ENCODE assay signal across 26 mouse cellular contexts in the genomic region with DNA sequence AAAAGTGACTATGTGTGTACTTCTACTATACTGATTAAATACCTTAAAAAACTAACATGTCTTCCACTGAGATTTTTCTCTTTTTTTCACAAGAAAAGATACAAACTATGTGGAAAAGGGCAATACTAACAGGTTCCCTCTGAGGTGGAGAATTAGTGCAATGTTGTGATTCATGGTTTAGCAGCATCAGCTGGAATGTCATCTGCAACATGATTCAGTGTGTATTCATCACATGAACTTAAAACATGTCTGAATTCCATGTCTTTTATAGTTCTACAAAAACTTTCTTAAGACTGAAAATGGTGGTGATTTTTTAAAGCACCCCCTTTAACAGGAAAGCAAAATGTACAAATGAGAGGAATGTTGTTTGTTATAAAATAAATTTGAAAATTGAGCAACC.
"Had no signal": no experiment of that assay in that cellular context is flagged by ENCODE, and none has a peak within 500 bp of the region (broad histone marks: within the 10 kb centered on the region; RNA-seq: fewer than 3 reads in every experiment).

No protein-coding gene starts in this region.

- H3K36me3 ChIP-seq: heart, embryonic 13.5 days; heart, embryonic 15.5 days; hindbrain, embryonic 13.5 days; hindbrain, embryonic 15.5 days; kidney, embryonic 15.5 days; limb, embryonic 10.5 days; limb, embryonic 12.5 days; liver, embryonic 13.5 days had no signal

- H3K27ac ChIP-seq: heart, adult 2 months; heart, embryonic 13.5 days; heart, embryonic 15.5 days; hindbrain, embryonic 13.5 days; hindbrain, embryonic 15.5 days; hindbrain, postnatal 0 days; kidney, embryonic 15.5 days; kidney, postnatal 0 days; left cerebral cortex, adult 2 months; limb, embryonic 12.5 days; liver, embryonic 13.5 days had no signal

- H3K9me3 ChIP-seq: heart, embryonic 13.5 days; heart, embryonic 15.5 days; hindbrain, embryonic 13.5 days; hindbrain, embryonic 15.5 days; kidney, embryonic 15.5 days; limb, embryonic 10.5 days; limb, embryonic 12.5 days; liver, embryonic 13.5 days had no signal

- H3K27me3 ChIP-seq: heart, embryonic 13.5 days; heart, embryonic 15.5 days; hindbrain, embryonic 13.5 days; hindbrain, embryonic 15.5 days; kidney, embryonic 15.5 days; limb, embryonic 12.5 days; liver, embryonic 13.5 days had no signal

- H3K4me3 ChIP-seq: heart, adult 2 months; heart, embryonic 13.5 days; heart, embryonic 15.5 days; hindbrain, embryonic 13.5 days; hindbrain, embryonic 15.5 days; kidney, embryonic 15.5 days; left cerebral cortex, adult 2 months; limb, embryonic 10.5 days; limb, embryonic 12.5 days; liver, embryonic 13.5 days had no signal

- H3K4me1 ChIP-seq: heart, embryonic 15.5 days; kidney, embryonic 15.5 days; liver, embryonic 13.5 days had no signal

- H3K4me2 ChIP-seq: heart, embryonic 11.5 days; heart, embryonic 13.5 days; heart, embryonic 15.5 days; hindbrain, embryonic 15.5 days; kidney, embryonic 15.5 days; liver, embryonic 11.5 days; liver, embryonic 13.5 days had no signal

- DNase-seq: gastrocnemius, postnatal 14 days; gastrocnemius, postnatal 36 days; heart, adult 11 months; heart, adult 2 months; heart, postnatal 14 days; heart, postnatal 36 days; kidney, adult 11 months; kidney, adult 2 months; kidney, adult 9 months; kidney, postnatal 14 days; kidney, postnatal 36 days; layer of hippocampus, adult 9-11 months; liver; liver, embryonic 13.5 days had no signal
